Mouse (Mus musculus): ENCODE results near the gene Zfp383. TPM values are rescaled to one million over a fixed set of nuclear protein-coding genes. Genes with fewer than 3 reads are reported as not detected.
A peak's percentile ranks its signal among the peaks of the same experiment; 100 is the strongest.

Gene Zfp383
- polyA plus RNA-seq, 1 experiment: not detected

DNA sequence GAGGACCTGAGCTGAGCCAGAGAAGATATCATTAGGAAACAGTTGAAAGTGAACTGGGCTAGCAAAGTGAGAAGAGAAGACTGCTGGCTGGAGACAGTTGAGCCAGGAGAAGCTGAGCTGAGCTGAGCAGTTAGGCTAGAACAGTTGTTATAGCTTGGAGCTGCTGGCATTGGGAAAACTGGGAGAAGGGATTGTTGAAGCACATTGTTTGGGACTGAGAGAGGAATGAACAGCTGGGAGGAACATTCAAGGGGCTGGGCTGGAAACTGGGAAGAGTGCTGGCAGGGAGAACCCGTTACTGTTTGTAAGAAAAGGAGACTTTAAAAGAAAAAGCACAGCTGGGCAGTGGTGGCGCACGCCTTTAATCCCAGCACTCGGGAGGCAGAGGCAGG is 10.0 kb downstream of the Zfp383 start:
- whole genome bisulfite sequencing: 82% methylated on average over 4 of the region's 4 CpGs
- no peak for TF ChIP-seq CTCF (IDR thresholded peaks at IDR 0.05; ENCODE audit: insufficient read depth, low read depth, low read length)
- TF ChIP-seq POLR2A (IDR thresholded peaks at IDR 0.05; ENCODE audit: insufficient read depth, low read depth, low read length): no peak
- peaks cover 5% of the 10 kb centered on the region; the same call in 1 of the 2 replicates for H3K4me1 ChIP-seq (ENCODE audit: control insufficient read depth, insufficient read depth, low read length)
- no peak overlapping the region for H3K4me3 ChIP-seq (ENCODE audit: insufficient read depth, low read depth, low read length)
- H3K27ac ChIP-seq (ENCODE audit: insufficient read depth, low read depth, low read length): no peak overlapping the region

DNA sequence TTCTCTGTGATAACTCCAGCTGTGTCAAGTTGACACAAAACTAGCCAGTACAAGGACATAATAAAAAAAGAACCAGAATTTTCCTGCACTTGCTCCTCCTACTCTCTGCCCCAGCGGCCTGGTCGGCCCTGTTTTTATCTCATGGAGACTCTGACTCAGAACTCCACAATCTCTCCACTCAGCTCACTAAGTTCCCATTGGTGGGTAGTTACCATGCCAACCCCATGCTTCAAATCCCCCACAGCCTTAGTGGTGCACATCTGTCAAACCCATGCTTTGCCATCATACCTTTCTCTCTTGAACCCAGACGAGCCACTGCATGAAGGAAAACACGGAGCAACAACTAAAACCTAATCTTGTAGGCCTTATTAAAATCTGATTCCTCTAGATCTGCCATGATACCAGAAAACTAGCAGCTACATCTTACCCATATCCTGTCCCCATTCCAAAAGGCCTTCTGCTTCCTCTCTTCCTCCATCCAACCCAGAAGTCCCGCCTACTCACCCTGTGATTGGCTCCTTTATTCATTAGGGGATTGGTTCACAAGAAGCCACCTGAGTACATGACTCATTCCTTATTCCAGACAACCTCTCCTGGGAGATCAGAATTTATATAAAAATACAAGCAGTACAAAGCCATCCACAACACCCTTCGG is 13.5 kb downstream of the Zfp383 start:
- H3K4me1 ChIP-seq (ENCODE audit: control insufficient read depth, insufficient read depth, low read length): peaks cover 5% of the 10 kb centered on the region; the same call in 1 of the 2 replicates
- TF ChIP-seq CTCF (IDR thresholded peaks at IDR 0.05; ENCODE audit: insufficient read depth, low read depth, low read length) (no peak), POLR2A (IDR thresholded peaks at IDR 0.05; ENCODE audit: insufficient read depth, low read depth, low read length) (no peak)
- WGBS: 59% methylated on average over 6 of the region's 6 CpGs
- H3K27ac ChIP-seq (ENCODE audit: insufficient read depth, low read depth, low read length): peak overlapping the region; percentile 67; the same call in 1 of the 2 replicates
- 0 out of 2 replicates have a peak overlapping the region, but pooled peaks have one; percentile 8 for H3K4me3 ChIP-seq (ENCODE audit: insufficient read depth, low read depth, low read length)

- H3K27ac ChIP-seq (ENCODE audit: insufficient read depth, low read depth, low read length): no peak overlapping the region
- TF ChIP-seq CTCF (IDR thresholded peaks at IDR 0.05; ENCODE audit: insufficient read depth, low read depth, low read length): no peak
- TF ChIP-seq POLR2A (IDR thresholded peaks at IDR 0.05; ENCODE audit: insufficient read depth, low read depth, low read length): no peak
- peaks cover 5% of the 10 kb centered on the region; the same call in 1 of the 2 replicates for H3K4me1 ChIP-seq (ENCODE audit: control insufficient read depth, insufficient read depth, low read length)
- 66% methylated on average over 2 of the region's 2 CpGs for WGBS
- no peak overlapping the region for H3K4me3 ChIP-seq (ENCODE audit: insufficient read depth, low read depth, low read length)
Observed at GRCm38 (mm10) chr7:29922780-29923179, 14.8 kb downstream of the Zfp383 start.

DNA sequence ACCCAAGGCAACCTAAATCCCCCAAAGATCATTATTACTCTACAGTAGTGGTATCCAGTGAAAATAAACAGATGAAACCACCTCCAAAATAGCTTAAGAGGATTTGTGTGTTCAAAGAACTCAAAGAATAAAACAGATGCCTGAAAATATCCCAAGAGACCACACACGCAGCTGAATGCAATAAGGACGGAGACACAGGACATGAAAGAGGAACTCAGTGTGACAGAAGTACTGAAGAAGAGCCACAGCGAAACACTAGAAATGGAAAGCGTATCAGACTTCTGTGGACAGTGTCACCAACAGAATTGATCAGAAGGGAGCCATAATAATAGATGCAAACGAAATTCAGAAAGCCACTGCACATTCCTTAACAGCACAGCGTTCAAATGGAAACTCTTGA is 30.8 kb downstream of the Zfp383 start:
- Histone ChIP-seq H3K27ac (ENCODE audit: insufficient read depth, low read depth, low read length) (no peak overlapping the region), H3K4me1 (ENCODE audit: control insufficient read depth, insufficient read depth, low read length) (no peaks in the 10 kb centered on the region), H3K4me3 (ENCODE audit: insufficient read depth, low read depth, low read length) (no peak overlapping the region)
- 91% methylated on average over 6 of the region's 6 CpGs for WGBS
- TF ChIP-seq POLR2A (IDR thresholded peaks at IDR 0.05; ENCODE audit: insufficient read depth, low read depth, low read length) (no peak), CTCF (IDR thresholded peaks at IDR 0.05; ENCODE audit: insufficient read depth, low read depth, low read length) (no peak)

DNA sequence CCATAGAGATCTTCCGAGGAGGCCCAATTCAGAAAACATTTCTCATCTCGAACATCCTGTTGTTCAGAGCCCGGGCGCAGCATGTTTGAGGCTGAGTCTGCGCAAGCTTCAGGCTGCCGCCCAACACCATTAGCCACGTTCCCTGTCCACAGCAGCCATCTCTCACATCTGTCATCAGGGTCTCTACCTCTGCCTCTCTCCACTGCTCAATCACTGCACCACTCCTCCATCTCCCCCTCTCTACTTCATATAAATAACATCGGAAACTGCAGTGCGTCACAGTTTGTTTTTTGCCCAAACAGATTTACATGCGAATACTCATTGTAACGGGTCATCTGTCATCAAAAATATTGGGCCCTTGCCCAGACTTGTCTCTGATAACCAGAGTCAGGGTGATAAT is 33.0 kb downstream of the Zfp383 start:
- Histone ChIP-seq H3K4me1 (ENCODE audit: control insufficient read depth, insufficient read depth, low read length) (no peaks in the 10 kb centered on the region), H3K4me3 (ENCODE audit: insufficient read depth, low read depth, low read length) (no peak overlapping the region), H3K27ac (ENCODE audit: insufficient read depth, low read depth, low read length) (no peak overlapping the region)
- no peak for TF ChIP-seq CTCF (IDR thresholded peaks at IDR 0.05; ENCODE audit: insufficient read depth, low read depth, low read length)
- TF ChIP-seq POLR2A (IDR thresholded peaks at IDR 0.05; ENCODE audit: insufficient read depth, low read depth, low read length): no peak
- WGBS: 76% methylated on average over 11 of the region's 11 CpGs

- TF ChIP-seq CTCF (IDR thresholded peaks at IDR 0.05; ENCODE audit: insufficient read depth, low read depth, low read length) (no peak), POLR2A (IDR thresholded peaks at IDR 0.05; ENCODE audit: insufficient read depth, low read depth, low read length) (no peak)
- Histone ChIP-seq H3K4me1 (ENCODE audit: control insufficient read depth, insufficient read depth, low read length) (no peaks in the 10 kb centered on the region), H3K4me3 (ENCODE audit: insufficient read depth, low read depth, low read length) (no peak overlapping the region), H3K27ac (ENCODE audit: insufficient read depth, low read depth, low read length) (no peak overlapping the region)
- 56% methylated on average over 2 of the region's 2 CpGs for WGBS
Observed at GRCm38 (mm10) chr7:29942740-29943139, 34.7 kb downstream of the Zfp383 start.

DNA sequence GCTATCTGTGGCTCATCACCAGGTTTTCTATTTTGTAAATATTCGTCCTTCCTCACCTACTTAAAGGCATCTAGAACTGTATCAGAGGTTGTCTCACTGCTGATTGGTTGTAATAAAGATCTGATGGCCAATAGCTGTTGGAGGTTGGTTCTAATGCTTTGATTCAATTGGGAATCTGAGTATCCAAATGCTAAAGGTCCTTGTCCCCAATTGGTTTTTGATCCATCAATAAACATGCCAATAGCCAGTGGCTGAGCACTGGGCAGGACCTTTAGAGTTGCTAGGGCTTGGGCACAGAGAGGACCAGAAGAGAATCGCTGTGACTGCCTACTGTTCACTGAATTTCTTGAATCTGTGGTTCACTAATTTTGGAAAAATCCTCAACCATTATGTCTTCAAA is 35.7 kb downstream of the Zfp383 start:
- Histone ChIP-seq H3K27ac (ENCODE audit: insufficient read depth, low read depth, low read length) (no peak overlapping the region), H3K4me3 (ENCODE audit: insufficient read depth, low read depth, low read length) (no peak overlapping the region), H3K4me1 (ENCODE audit: control insufficient read depth, insufficient read depth, low read length) (no peaks in the 10 kb centered on the region)
- TF ChIP-seq POLR2A (IDR thresholded peaks at IDR 0.05; ENCODE audit: insufficient read depth, low read depth, low read length) (no peak), CTCF (IDR thresholded peaks at IDR 0.05; ENCODE audit: insufficient read depth, low read depth, low read length) (no peak)
- WGBS: 76% methylated on average over 2 of the region's 2 CpGs

DNA sequence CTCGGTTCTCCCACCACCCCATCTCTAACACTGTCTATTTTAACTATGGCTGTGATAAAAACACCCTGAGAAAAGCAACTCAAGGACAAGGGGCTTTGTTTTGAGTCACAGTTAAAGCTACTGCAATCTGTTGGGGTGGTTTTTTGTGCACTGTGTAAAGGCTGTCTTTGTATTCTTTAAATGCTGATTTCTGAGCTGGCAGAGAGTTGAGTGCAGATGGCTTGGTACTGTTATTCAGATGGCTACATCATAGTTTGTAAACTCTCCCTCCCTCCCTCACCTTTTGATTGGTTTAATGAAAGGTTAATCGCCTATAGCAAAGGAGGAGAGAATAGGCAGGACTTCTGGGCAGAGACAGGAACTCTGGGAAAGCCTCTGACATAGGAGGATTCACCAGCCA is 36.2 kb downstream of the Zfp383 start:
- Histone ChIP-seq H3K27ac (ENCODE audit: insufficient read depth, low read depth, low read length) (no peak overlapping the region), H3K4me1 (ENCODE audit: control insufficient read depth, insufficient read depth, low read length) (no peaks in the 10 kb centered on the region), H3K4me3 (ENCODE audit: insufficient read depth, low read depth, low read length) (no peak overlapping the region)
- TF ChIP-seq CTCF (IDR thresholded peaks at IDR 0.05; ENCODE audit: insufficient read depth, low read depth, low read length): no peak
- no peak for TF ChIP-seq POLR2A (IDR thresholded peaks at IDR 0.05; ENCODE audit: insufficient read depth, low read depth, low read length)
- WGBS: 20% methylated on average over 2 of the region's 2 CpGs

GRCm38 (mm10) chr7:29953086-29953485 is 45.1 kb downstream of the Zfp383 start:
- WGBS: 19% methylated on average over 10 of the region's 10 CpGs
- H3K27ac ChIP-seq (ENCODE audit: insufficient read depth, low read depth, low read length): peak overlapping the region; percentile 72
- TF ChIP-seq POLR2A (IDR thresholded peaks at IDR 0.05; ENCODE audit: insufficient read depth, low read depth, low read length) (no peak), CTCF (IDR thresholded peaks at IDR 0.05; ENCODE audit: insufficient read depth, low read depth, low read length) (no peak)

More at GRCm38 (mm10) chr7:29953086-29953485, 45.1 kb downstream of the Zfp383 start:
- no peaks in the 10 kb centered on the region for H3K4me1 ChIP-seq (ENCODE audit: control insufficient read depth, insufficient read depth, low read length)
- H3K4me3 ChIP-seq (ENCODE audit: insufficient read depth, low read depth, low read length): 0 out of 2 replicates have a peak overlapping the region, but pooled peaks have one; percentile 84

Data from olfactory bulb, adult 2 months (tissue).